Mouse (Mus musculus) fibroblast of lung, adult 2 months (primary cell): ENCODE results near the gene L3mbtl1.

Source experiments
- DNase-seq: peaks from one replicate; pipeline ENCODE4 v3.0.0-alpha.2; 2011; ENCODE audit warnings: low read depth

The L3mbtl1 gene

GRCm38 (mm10) chr2:162993881-162994616 is 50.8 kb downstream of the L3mbtl1 start:
- DNase-seq, result no peak

GRCm38 (mm10) chr2:162998528-162999230 is 55.4 kb downstream of the L3mbtl1 start:
- DNase-seq, result no peak

- no peak for DNase-seq
Measured at GRCm38 (mm10) chr2:162999744-163000143, 56.5 kb downstream of the L3mbtl1 start.

- DNase-seq, result no peak
Measured at GRCm38 (mm10) chr2:163001071-163001470, 57.8 kb downstream of the L3mbtl1 start.

GRCm38 (mm10) chr2:163007299-163007698 is 64.0 kb downstream of the L3mbtl1 start:
- DNase-seq, result no peak

- peak; percentile 76 for DNase-seq
Measured at GRCm38 (mm10) chr2:163016916-163017743, 73.9 kb downstream of the L3mbtl1 start, which contains the start of gene Ift52. Gene Ift52, plus strand, starts transcription at chr2:163017354.
